Mouse (Mus musculus) layer of hippocampus, adult 9-11 months (tissue): ENCODE results near the gene Irgq.
A peak's percentile ranks its signal among the peaks of the same experiment; 100 is the strongest.
"Not testable (repeated sequence)": the region's sequence is repeated elsewhere in the genome, so short reads cannot be mapped to it uniquely, and the experiment has no call there.

ENCODE experiments used
- DNase-seq: peaks from one replicate; pipeline ENCODE4 v3.0.0; 2022

The Irgq gene

DNA sequence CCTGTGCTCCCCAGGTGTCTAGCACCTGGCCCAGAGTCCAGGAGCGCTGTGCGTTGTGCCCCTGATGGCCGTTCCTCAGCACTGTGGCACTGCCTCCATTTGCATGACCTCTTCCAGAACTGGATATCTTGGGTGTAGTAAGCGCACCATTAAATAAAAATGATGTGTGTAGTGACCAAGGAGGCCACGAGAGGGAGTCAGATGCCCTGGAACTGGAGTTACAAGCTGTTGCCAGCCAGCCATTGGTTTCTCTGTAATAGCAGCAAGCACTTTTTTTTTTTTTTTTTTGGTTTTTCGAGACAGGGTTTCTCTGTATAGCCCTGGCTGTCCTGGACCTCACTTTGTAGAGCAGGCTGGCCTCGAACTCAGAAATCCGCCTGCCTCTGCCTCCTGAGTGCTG, 14.2 kb upstream of the Irgq start:
- not testable (repeated sequence) for DNase-seq

DNA sequence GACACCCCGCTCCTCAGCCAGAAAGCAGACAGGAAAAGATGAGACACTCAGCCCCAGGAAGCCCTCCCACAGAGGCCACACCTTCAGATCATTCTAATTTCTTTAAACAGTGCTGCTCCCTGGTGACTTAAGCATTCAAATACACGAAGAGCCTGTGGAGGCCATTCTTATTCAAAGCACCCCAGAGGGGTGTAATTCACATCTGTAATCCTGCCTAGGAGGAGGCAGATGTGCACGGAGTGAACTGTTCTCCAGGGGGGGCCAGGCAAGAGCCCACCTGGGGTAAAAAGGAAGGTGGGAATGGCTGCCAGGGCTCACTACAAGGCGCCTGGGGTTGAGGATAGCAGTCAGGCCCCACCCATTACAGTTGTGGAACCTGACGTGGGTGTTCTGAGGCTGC, 13.4 kb upstream of the Irgq start:
- DNase-seq = no peak

DNA sequence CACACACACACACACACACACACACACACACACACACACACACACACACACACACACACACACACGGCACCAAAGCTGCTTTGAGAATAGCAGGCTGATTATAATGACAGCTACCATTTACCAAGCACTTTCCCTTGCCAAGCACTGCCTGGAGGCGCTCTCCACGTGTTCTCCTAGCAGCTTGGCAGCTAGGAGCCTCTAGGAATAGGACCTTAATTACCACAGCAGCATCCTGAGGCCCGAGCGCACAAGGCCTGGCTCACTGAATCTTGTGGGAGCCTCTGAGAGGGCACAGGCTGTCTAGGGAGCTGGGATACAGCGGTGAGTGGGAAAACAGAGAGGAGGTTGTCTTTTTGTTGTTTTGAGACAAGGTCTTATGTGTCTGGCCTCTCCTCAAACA, 12.8 kb upstream of the Irgq start:
- DNase-seq = peak; percentile 79

DNA sequence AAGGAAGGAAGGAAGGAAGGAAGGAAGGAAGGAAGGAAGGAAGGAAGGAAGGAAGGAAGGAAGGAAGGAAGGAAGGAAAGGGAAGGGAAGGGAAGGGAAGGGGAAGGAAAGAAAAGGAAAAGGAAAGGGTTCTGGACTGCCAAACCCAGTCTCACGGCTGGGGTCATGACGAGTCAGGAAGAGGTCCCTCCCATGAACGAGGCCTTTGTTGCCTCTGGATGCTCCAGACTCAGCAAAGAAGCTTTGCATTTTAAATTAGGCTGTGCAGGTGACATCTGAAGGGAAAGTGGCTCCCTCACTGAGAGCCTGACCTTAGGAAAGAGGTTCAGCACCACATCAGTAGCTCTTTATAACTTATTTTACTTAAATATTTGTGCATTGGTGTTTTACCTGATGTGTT, 11.4 kb upstream of the Irgq start:
- DNase-seq = no peak

DNA sequence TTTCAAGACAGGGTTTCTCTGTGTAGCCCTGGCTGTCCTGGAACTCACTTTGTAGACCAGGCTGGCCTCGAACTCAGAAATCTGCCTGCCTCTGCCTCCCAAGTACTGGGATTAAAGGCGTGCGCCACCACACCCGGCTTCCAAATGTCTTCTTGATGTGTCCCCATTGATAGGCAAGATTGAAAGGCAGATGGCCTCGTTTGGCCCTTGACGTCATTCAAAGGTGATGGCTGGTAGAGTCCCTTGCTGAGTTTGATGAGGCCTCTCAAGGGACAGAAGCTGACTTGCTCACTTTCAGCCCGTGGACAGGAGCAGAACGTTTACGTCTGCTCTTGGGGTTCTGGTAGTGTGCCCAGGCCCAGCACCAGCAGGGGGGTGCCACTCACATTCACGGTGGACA, 10.4 kb upstream of the Irgq start:
- not testable (repeated sequence) for DNase-seq

DNA sequence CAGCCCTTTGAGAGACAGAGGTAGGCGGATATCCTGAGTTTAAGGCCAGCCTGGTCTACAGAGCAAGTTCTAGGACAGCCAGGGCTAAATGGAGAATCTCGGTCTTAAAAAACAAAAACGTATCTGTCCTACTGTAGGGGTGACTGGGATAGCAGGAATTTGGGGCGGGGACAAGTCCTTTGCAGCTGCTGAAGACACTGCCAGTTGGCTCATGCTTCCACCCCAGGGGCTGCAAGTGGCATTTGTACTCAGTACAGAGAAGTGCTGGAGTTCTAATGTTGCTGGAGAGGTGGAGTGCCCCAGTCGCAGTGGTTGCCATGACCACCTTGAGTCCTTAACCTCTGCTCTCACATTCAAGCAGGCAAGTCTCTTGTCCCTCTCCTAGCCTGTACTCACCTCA, 7.7 kb upstream of the Irgq start:
- no peak for DNase-seq

DNA sequence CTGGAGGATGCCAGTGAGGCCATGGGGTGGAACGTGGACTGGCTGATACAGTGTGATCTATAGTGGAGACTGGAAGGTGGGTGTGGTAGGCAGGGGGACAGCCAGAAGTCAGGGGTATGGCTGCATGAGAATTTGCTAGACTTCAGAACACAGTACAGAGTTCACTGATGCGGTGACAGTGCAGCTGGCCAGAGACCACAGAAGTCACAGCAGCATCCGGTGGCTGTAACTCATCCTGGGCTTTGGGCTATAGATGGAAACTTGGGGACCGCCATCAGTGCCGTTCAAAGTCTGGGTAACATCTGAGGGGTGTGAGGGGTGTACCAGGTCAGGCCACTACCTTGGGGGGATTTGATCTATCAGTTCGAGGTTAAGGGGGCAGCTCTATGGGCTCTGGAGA, 6.8 kb upstream of the Irgq start:
- DNase-seq = no peak

DNA sequence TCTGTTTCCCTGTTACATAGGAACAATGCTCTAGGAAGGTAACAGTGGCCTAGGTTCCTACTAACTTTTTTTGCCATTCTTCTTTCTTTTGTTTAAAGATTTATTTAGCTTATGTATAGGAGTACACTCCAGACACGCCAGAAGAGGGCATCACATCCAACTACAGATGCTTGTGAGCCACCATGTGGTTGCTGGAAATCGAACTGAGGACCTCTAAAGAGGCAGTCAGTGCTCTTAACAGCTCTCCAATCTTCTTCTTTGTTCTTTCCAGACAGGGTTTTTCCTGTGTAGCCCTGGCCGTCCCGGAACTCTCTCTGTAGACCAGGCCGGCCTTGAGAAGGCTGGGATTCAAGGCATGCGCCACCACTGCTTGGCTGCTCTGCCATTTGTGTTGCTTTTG, 5.5 kb upstream of the Irgq start:
- DNase-seq = no peak

DNA sequence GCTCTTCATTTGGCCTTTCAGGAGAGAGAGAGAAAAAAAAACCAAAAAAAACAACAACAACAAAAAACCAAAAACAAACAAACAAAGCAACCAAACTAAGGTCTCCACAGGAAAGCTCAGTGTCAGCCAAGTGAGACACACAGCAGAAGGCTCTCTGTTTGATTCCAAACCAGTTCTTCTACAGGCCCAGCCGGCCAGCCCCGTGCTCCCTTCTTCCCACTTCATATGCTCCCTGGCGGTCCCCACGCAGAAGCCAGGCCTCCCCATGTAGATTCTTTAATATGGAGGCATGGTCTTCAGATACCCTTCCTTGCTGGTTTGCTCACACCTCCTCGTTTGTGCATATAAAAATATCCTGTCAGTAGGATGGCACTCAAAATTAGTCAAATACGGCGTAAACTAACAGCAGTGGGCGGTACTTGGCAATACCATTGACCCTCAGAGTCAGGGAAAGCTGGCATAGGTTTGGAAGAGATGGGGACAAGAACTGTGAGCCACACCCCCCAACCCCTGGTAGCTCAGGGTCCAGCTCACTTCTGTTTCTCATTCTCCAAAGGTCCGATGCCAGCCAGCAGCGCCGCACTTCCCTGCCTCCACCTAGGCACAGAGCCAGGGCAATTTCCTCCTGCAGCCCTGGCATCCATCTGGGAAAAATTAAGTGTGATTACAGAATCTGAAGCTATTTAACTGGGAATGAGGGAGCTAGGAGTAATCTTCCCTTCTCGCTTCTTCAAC, 4.6 kb upstream of the Irgq start:
- peak; percentile 31 for DNase-seq

DNA sequence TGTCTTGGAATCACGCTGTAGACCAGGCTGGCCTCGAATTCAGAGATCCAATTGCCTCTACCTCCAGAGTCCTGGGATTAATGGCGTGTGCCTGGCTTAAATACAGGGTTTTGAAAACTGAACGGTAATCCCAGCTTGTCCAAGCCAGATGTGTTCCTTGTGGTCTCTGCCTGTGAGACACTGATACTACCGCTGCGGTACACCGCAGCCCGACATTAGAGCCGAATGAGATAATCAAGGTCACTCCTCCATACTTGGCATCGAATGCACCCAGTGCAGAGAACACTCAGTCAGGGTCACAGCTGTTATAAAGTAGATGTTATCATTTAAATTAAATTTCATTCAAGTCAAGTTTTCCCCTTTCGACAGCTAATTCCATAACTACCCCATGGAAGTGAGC, 1.6 kb upstream of the Irgq start:
- DNase-seq = no peak

DNA sequence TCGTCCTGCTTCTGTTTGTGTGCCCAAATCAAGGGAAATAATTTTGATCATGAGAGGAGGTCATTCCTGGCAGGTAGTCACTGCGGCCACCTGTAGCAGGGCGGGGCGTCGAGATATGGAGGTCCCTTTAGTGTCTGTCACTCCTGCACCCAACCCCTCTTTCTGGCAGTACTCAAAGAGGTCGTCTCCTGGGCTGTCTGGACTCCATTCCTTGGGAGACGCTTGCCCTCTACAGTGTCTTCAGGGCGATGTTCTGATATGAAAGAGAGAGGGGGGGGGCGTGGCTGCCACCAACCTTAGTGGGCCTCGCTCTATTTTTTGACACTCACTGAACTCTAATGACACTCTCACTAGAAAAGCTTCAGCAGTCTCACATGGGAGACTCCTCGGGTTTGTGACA, 909 bp upstream of the Irgq start:
- DNase-seq = no peak

DNA sequence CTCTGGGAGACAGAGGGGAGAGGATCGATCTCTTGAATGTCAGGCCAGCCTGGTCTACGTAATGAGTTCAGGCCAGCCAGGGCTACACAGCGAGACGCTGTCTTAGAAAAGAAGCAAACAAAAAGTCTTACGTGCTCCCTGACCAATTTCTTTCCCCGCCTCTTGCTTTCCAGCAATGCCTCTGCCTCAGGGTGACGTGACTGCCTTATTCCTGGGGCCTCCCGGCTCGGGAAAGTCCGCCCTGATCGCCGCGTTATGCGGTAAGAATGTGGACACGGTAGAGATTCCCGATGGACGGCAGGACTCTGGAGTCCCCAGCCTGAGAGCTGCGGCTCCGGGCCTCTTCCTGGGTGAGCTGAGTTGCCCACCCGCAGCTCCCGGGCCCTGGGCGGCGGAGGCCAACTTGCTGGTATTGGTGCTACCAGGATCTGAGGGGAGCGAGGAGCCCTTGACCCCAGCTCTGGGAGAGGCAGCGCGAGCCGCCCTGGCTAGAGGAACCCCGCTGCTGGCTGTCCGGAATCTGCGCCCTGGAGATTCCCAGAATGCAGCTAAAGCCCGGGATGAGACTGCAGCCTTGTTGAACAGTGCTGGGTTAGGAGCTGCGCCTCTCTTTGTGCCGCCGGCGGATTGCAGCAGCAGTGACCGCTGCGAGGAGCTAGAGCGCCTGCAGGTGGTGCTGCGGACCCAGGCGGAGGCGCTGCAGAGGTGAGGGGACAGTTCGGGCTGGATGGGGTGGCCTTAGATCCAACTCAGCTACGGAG, 902 bp downstream of the Irgq start:
- DNase-seq = peak; percentile 69

DNA sequence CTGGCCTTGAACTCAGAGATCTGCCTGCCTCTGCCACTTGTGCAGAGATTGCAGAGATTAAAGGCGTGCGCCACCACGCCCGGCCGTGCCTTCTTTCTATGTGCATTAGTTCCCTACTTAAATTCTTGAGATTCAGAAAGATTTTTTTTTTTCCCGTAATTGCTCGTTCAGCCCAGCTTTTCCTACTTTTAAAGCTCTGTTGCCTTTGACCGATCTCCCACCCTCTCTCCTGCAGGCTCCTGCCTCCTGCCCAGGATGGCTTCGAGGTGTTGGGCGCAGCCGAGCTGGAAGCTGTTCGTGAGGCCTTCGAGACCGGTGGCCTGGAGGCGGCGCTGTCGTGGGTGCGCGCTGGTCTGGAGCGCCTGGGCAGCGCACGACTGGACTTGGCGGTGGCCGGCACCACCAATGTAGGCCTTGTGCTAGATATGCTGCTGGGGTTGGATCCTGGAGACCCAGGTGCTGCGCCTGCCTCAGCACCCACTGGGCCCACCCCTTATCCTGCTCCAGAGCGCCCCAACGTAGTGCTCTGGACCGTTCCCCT, 2.6 kb downstream of the Irgq start:
- no peak for DNase-seq

DNA sequence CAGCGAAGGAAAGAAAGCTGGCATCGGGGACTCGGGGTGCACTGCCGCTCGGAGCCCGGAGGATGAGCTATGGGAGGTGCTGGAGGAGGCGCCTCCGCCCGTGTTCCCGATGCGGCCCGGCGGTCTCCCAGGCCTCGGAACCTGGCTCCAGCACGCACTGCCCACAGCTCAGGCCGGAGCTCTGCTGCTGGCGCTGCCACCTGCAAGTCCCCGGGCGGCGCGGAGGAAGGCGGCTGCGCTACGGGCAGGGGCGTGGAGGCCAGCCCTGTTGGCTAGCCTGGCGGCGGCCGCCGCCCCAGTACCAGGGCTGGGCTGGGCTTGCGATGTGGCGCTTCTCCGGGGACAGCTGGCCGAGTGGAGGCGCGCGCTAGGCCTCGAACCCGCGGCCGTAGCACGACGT, 3.3 kb downstream of the Irgq start:
- DNase-seq = no peak

DNA sequence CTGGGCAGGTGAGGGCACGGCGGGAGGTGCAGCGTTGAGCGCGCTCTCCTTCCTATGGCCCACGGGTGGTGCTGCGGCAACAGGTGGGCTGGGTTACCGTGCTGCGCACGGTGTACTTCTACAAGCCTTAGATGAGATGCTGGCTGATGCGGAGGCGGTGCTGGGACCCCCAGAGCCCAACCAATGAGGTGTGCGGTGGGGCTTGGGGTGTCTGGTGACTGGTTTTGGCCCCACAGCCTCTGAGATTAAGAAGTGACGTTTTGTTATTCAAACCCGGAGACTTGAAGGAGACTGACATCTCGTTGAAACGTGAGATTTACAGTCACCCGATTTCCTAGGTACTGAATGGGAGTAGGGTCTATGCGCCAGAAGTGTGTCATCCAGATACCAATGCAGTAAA, 3.8 kb downstream of the Irgq start:
- no peak for DNase-seq

DNA sequence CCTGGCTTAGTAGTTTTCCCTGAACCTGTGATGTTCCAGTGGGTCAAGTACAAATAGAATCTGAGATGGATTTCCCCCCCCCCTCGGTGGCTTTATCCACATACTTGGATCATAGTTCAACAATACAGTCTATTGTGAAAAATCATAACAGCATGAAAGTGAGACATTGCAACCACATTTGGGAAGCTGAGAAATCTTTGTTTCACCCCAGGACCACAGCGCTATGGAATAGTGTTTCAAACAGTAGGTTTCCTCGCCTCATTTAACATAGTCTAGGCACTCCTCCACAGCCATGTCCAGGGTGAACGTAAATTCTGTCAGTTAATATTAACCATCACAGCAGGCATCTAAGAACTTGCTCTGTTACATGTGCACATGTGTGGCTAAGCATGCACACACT, 6.6 kb downstream of the Irgq start:
- DNase-seq = no peak

DNA sequence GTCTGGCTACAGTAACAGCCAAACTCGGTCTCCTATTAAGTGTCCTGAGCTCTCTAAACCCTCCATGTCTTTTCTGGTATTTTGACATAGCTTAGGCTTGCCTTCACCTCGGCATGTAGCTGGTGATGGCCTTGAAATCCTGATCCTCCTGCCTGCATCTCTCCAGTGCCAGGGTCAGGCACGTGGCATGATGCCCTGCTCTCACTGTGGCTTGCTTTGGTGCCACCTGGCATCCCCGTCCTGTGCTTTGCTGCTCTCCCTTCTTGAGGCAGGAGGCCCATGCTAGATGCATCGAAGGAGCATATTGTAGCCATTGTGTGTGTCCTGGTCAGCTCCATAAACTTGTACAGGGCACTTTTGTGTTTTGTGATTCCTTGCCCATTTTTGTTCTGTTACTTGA, 7.1 kb downstream of the Irgq start:
- no peak for DNase-seq

DNA sequence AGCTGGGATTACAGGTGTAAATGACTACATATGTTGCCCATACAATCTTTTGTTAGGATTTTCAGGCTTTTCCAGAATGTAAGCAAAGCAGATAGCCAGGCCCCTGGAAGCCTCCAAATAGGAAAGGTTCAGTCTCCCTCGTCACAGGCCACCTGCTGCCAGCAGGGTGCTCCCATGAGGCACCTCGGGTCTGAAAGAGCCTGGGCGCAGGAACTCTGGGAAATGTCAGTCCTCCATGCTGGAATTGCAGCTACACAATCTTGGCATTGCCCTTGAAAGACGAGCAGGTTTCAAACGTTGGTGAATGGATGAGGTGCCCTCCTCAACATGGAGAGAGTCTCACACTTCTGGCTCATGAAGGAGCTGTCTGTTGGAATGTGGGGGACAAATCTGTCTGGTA, 7.7 kb downstream of the Irgq start:
- peak; percentile 44 for DNase-seq

DNA sequence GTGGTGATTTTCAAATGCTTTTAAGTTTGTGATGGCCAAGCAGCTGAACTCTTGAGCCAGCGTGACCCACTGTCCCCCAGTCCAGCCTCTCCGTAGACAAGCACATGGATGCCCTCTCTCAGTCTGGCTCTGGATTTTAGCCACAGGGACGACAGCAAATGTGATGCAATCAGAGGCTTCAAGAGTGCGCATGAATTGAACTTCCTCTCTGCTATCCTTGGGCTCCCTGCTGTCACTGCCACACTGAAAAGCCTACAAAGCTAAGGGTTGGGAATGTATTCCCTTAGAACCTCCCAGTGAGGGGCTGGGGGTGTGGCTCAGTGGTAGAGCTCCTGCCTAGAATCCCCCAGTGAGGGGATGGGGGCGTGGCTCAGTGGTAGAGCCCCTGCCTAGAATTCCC, 8.2 kb downstream of the Irgq start:
- DNase-seq = no peak

DNA sequence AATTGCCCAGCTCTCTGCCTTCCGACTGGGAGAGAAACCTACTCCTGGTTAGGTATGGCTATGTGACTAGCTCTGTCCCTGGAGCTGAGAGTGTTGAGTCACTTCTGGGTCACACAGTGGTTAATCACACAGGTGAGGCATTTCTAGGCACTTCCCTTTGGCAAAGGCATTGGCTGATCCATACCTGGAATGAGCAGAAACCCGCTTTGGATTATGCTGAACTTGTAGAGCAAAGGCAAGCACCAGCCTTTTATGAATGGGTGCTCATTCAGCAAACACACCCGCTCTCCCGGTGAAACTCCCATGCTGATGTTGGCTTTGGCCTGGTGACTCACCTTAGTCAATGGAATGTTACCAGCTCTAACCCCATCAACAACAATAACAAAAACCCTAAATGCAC, 9.2 kb downstream of the Irgq start:
- no peak for DNase-seq

DNA sequence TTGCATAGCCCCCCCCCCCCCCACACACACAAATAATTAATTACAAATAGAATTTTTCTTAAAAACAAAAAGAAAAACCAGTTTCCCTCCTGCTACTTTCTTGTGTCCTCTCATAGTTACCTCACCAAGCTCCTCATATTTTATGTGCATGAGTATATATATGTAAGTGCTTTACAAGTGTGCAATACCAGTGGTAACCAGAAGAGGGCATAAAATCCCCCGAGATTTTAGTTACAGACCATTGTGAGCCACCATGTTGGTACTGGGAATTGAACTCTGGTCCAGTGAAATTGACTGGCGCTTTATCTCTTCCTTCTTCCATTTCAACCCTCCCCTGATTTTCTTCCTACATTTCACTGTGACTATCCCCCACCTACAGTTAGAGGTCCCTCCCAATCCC, 14.0 kb downstream of the Irgq start:
- DNase-seq = no peak

DNA sequence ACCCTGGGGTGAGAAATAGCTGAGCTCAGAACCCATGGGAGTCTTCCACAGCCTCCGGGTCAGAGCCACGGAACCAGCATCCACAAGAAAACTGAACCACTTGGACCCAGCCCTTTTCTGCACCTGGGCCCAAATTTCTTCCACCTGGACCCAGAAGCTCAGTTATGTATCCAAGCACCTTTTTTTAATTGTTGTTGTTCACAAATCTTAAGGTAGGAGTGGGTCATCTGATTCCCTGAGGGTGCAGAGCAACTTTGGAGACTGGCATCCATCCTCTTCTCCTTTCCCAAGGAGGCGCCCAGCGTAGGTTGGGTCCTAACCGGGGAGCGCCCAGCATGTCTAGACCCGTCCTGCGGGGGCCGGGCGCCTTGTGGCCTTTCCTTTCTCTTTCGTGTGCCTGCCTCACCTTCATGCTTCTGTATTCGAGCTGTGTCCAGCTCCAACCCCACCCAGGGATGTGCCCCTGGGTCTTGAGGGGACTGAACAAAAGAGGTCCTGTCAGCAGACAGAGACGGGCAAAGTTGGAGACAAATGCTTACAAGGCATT, 15.7 kb downstream of the Irgq start, which contains the start of the genes Pinlyp and Xrcc1:
Gene Pinlyp, minus strand, starts transcription at position 51 of the 547 bp plus-strand sequence.
Gene Xrcc1, plus strand, starts transcription at position 222 of the 547 bp plus-strand sequence.
- no peak for DNase-seq

DNA sequence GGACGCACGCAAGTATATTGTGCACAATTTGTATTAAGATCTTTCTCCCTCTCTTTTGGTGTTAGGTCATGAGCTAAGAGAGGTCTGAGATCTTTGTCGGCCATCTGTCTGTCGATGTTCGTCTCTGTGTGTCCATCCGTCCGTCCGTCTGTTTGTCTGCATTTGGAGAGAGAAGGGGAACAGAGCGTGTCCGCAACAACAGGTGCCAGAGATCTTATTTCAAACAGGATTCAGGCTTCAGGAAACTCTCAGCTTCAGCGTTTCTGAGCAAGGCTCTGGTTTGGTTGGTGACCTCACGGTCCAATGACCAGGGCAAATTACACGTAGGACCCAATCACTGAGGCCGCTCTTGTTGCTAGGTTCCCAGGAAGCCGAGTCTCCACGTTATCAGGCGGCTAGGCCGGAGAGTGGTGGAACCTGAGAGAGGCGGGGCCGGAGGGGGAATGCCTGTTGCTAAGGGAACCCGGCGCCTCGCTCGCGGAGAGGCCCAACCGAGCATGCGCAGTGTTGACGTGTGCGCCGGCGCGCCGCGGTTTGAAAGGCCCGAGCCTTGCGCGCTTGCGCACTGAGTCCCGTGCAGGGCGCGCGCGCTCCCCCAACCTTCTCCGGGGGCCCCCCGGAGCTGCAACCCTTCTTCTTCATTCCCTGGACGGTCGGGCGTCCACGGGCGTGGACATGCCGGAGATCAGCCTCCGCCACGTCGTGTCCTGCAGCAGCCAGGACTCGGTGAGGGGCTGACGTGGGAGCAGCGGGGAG, 16.3 kb downstream of the Irgq start:
- peak; percentile 100 for DNase-seq
